Mouse (Mus musculus) bone marrow, adult 2 months (tissue): ENCODE results near the gene Mex3b. TPM values are rescaled to one million over a fixed set of nuclear protein-coding genes. Genes with fewer than 3 reads are reported as not detected.

Experiments
- H3K27ac ChIP-seq: fragments of 200-500 bp; 2 replicates; pipeline ENCODE4 v1.5.1; 2012; ENCODE audit warnings: low read depth, mild to moderate bottlenecking, control low read depth, inconsistent platforms, low read length; ENCODE audit not compliant: control insufficient read depth, poor library complexity, insufficient read depth
- H3K4me1 ChIP-seq: fragments of 200-500 bp; 2 replicates; pipeline ENCODE4 v1.6.1; 2011; ENCODE audit warnings: low read length; ENCODE audit not compliant: control insufficient read depth, insufficient read depth
- H3K4me3 ChIP-seq: fragments of 200-500 bp; replicated peaks from 2 replicates; pipeline ENCODE3; 2011; ENCODE audit warnings: mild to moderate bottlenecking, low read depth, low read length, control low read depth; ENCODE audit not compliant: control insufficient read depth
- CTCF ChIP-seq: fragments of 200-500 bp; IDR thresholded peaks from 2 replicates; pipeline ENCODE4 v1.5.1; 2011; ENCODE audit warnings: low read length, control low read depth; ENCODE audit not compliant: control insufficient read depth, insufficient read depth
- POLR2A ChIP-seq: fragments of 200-500 bp; IDR thresholded peaks from 2 replicates; pipeline ENCODE4 v1.6.1; 2011; ENCODE audit warnings: low read depth, mild to moderate bottlenecking, control low read depth, low read length, borderline replicate concordance; ENCODE audit not compliant: control insufficient read depth
- WGBS: fragments of 180-500 bp; shearing (Covaris S2); methylation state at CpG from one replicate; pipeline ENCODE4 v1.1.7; 2018; 5-methylcytosine and 5-hydroxymethylcytosine counted together
- polyA plus RNA-seq: library from polyadenylated mRNA; stranded (reverse); fragments of >200 nt; gene quantifications from 2 replicates; pipeline ENCODE4 v1.2.4, GENCODE M21; 2011; ENCODE audit warnings: low replicate concordance; ENCODE audit not compliant: missing spikeins, insufficient read depth, insufficient read length

Gene Mex3b
- polyA plus RNA-seq, 1 experiment, result 2.4 TPM

DNA sequence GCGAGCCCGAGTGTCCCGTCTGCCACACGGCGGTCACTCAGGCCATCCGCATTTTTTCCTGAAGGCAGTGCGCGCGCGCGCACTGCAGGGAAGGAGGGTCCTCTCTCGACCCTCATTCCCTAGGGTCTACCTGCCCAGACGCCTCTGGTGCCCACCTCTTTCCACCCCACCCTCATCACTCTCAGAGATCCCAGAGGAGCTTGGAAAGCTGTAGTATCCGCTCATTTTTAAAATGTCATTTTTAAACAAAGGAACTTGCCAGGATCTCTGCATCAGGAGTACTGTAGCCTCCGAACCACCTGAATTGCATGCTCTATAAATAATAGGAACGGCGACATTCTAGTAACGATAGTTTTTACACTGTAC, 3.0 kb downstream of the Mex3b start:
- Histone ChIP-seq H3K4me1 (peaks cover 3% of the 10 kb centered on the region; the same call in 1 of the 2 replicates), H3K27ac (no peak overlapping the region), H3K4me3 (no peak overlapping the region)
- 92% methylated on average over 18 of the region's 18 CpGs for WGBS
- TF ChIP-seq CTCF (no peak), POLR2A (no peak)

DNA sequence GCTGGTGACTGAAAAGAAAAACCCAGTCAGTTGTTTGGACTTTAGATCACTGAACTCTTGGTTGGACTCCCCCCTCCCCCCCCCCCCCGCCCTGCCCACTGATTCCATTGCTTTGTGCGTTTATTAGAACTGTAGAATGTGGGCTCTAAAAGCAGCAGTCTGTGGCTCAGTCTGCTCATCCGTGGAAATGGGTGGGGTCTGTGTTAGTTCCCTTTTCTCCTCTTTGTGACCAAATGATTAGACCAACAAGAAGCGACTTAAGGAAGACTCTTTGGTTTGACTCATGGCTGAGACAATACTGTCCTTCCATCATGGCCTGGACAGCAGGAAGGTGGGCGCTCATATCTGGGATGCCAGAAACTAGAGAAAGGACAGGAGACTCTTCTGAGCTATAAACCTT, 9.4 kb downstream of the Mex3b start:
- Histone ChIP-seq H3K4me1 (no peaks in the 10 kb centered on the region; the same call in 1 of the 2 replicates), H3K27ac (no peak overlapping the region), H3K4me3 (no peak overlapping the region)
- TF ChIP-seq POLR2A (no peak), CTCF (no peak)
- 25% methylated on average over 5 of the region's 5 CpGs for WGBS

- 85% methylated on average over 5 of the region's 5 CpGs for WGBS
- Histone ChIP-seq H3K27ac (no peak overlapping the region), H3K4me3 (no peak overlapping the region), H3K4me1 (no peaks in the 10 kb centered on the region; the same call in 1 of the 2 replicates)
- TF ChIP-seq POLR2A (no peak), CTCF (no peak)
Measured at GRCm38 (mm10) chr7:82880016-82880415, 12.9 kb downstream of the Mex3b start.

GRCm38 (mm10) chr7:82880700-82881099, 13.6 kb downstream of the Mex3b start:
- Histone ChIP-seq H3K4me3 (no peak overlapping the region), H3K4me1 (no peaks in the 10 kb centered on the region; the same call in 1 of the 2 replicates), H3K27ac (no peak overlapping the region)
- TF ChIP-seq CTCF, result peak; percentile 24; the same call in 1 of the 2 replicates
- TF ChIP-seq POLR2A, result no peak
- WGBS, result 81% methylated on average over 5 of the region's 5 CpGs

DNA sequence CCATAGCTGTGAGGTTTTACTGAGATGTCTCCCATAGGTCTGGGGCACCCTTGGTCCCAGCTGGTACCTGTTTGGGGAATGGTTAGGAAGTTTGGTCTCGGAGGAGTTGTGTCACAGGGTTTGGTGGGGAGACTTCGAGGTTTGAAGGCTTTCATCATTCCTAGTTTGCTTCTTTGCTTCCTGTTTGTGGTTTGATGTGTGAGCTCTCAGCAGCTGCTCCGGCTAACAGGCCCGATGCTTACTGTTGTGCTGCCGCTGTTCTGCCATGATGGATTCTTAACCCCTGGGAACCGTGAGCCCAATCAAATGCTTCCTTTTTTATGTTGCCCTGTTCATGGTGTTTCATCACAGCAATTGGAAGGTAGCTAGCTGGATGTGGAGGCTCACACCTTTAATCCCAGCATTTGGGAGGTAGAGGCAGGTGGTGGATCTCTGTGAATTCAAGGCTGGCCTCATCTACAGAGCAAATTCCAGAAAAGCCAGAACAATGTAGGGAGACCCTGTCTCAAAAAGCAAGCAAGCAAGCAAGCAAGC, 23.3 kb downstream of the Mex3b start:
- no peak overlapping the region for H3K27ac ChIP-seq
- no peak overlapping the region for H3K4me3 ChIP-seq
- H3K4me1 ChIP-seq, result peaks cover 2% of the 10 kb centered on the region; the same call in 1 of the 2 replicates
- no peak for TF ChIP-seq CTCF
- no peak for TF ChIP-seq POLR2A
- WGBS, result 11% methylated on average over 6 of the region's 6 CpGs

DNA sequence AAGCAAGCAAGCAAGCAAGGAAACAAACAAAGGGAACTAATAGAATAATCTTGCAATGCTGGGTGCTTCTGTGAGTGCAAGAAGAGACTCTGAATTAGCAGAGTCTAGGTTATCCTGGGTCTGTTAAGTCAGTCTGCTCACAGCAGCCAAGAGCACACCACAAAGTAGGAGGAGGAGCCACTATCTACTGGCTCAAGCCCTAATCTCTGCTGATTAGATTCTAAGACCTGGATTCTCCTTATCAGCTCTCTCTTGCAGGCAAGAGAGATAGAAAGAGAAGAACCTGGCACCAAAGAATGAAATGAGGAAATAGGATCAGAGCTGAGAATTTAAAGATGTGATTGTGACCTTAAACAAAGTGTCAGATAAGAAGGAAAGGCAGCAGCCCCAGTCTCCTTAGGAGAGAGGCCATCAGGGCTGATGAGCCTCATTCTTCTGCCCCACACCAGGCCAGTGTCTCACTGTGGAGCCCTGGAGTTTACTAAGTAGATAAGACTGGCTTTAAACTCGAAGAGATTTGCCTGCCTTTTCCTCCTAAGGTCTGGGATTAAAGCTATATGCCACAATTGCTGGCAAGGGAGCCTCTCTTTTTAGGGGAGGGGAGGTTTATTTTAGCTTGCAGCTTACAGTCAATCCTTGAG, 23.9 kb downstream of the Mex3b start:
- Histone ChIP-seq H3K27ac (no peak overlapping the region), H3K4me1 (peaks cover 2% of the 10 kb centered on the region; the same call in 1 of the 2 replicates), H3K4me3 (no peak overlapping the region)
- no peak for TF ChIP-seq CTCF
- no peak for TF ChIP-seq POLR2A
- WGBS, result 23% methylated on average over 1 of the region's 1 CpGs

GRCm38 (mm10) chr7:82894366-82894765, 27.2 kb downstream of the Mex3b start:
- 9% methylated on average over 1 of the region's 1 CpGs for WGBS
- H3K4me3 ChIP-seq, result no peak overlapping the region
- TF ChIP-seq CTCF (no peak), POLR2A (no peak)
- peaks cover 2% of the 10 kb centered on the region; the same call in 1 of the 2 replicates for H3K4me1 ChIP-seq
- no peak overlapping the region for H3K27ac ChIP-seq

- H3K4me3 ChIP-seq, result no peak overlapping the region
- 24% methylated on average over 2 of the region's 2 CpGs for WGBS
- no peak overlapping the region for H3K27ac ChIP-seq
- no peaks in the 10 kb centered on the region for H3K4me1 ChIP-seq
- TF ChIP-seq CTCF (no peak), POLR2A (no peak)
Measured at GRCm38 (mm10) chr7:82895606-82896005, 28.5 kb downstream of the Mex3b start.

GRCm38 (mm10) chr7:82896750-82897149, 29.6 kb downstream of the Mex3b start:
- 71% methylated on average over 3 of the region's 3 CpGs for WGBS
- no peak for TF ChIP-seq POLR2A
- TF ChIP-seq CTCF, result no peak
- Histone ChIP-seq H3K4me3 (no peak overlapping the region), H3K27ac (no peak overlapping the region), H3K4me1 (no peaks in the 10 kb centered on the region)
